Mouse (Mus musculus) ES-Bruce4 (cell line): Measurements from ENCODE around the gene Ret.

Experiments used
- CTCF ChIP-seq: IDR thresholded peaks from one replicate; pipeline ENCODE4 v1.8.1; 2011; ENCODE audit warnings: low read depth, low read length
- EP300 ChIP-seq: IDR thresholded peaks from 2 replicates; pipeline ENCODE4 v1.6.1; 2011; ENCODE audit warnings: low read depth, low read length; ENCODE audit not compliant: insufficient read depth
- POLR2A ChIP-seq: IDR thresholded peaks from one replicate; pipeline ENCODE4 v1.8.1; 2011; ENCODE audit warnings: low read length; ENCODE audit not compliant: insufficient read depth

DNA sequence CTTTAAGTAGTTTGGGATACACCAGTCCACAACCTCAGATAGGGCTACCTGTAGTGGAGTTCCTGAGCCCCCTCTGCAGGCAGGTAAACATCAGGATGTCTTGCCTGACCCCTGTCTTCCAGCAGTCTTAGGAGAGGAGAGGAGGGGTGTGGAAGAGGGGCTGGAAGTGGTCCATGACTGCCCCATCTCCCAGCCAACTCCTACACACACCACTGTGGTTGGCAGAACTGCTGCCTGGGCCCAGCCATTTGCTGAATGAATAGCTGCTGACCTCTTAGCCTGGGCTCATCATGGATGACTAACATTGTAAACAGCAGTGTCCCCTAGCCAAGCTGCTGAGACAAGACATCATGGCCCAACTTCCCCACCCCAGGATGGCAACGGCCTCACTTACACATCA is 32.0 kb downstream of the Ret start:
- TF ChIP-seq CTCF (no peak), POLR2A (no peak), EP300 (no peak)
